Mouse (Mus musculus): Measurements from ENCODE around the gene Jmjd6.

DNA sequence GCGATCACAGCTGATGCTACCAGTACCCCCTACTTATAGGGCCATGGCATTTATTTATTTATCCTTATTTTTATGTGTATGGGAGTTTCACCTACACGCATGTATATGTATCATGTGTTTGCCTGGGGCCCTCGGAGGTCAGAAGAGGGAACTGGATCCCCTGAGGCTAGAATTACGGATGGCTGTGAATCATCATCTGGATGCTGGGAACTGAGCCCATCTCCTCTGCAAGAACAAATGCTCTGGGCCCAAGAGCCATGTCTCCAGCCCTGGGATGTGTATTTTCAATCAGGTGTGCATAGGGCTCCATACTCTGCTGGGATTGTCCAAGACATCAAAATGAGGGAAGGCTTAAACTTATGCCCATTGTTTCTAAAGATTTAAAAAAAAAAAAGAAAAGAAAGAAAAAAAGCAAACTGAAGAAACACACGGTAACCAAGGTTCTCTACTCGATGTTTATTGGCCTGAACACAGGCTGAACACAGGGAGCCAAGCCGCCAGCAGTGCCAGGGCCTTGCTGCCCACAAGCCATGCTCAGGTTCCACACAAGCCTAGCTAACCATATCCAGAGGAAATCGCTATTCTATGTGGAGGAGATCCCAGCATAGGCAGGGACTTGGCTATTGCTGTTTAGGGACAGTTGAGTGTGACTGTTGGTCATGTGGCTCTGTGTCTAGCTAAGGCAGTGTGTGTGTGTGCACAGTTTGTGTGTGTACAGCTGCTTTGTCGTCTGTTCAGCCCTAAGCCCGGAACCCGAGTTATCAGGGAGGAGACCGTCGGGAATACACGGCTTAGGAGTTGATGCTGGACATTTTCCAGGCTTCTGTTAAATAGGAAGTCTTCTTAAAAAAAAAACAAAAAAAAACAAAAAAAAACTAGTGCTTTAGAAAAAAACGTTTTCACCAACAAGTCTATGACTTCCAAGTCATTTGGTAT, 36.8 kb downstream of the Jmjd6 start:
- TF ChIP-seq CTCF (IDR thresholded peaks at IDR 0.05; ENCODE audit: insufficient read depth, low read length) (no peak), POLR2A (IDR thresholded peaks at IDR 0.05; ENCODE audit: borderline replicate concordance, extremely low read depth, low read depth, low read length) (no peak)
